Mouse (Mus musculus) cerebellum, adult 2 months (tissue): ENCODE results near the gene Nhp2.

ENCODE experiments used
- CTCF ChIP-seq: fragments of 200-500 bp; IDR thresholded peaks from 2 replicates; pipeline ENCODE4 v1.5.1; 2011; ENCODE audit warnings: low read depth, mild to moderate bottlenecking, control low read depth, low read length, moderate library complexity, borderline replicate concordance; ENCODE audit not compliant: insufficient read depth
- POLR2A ChIP-seq: fragments of 200-500 bp; IDR thresholded peaks from 2 replicates; pipeline ENCODE4 v1.6.1; 2011; ENCODE audit warnings: low read length, control low read depth, borderline replicate concordance; ENCODE audit not compliant: insufficient read depth

DNA sequence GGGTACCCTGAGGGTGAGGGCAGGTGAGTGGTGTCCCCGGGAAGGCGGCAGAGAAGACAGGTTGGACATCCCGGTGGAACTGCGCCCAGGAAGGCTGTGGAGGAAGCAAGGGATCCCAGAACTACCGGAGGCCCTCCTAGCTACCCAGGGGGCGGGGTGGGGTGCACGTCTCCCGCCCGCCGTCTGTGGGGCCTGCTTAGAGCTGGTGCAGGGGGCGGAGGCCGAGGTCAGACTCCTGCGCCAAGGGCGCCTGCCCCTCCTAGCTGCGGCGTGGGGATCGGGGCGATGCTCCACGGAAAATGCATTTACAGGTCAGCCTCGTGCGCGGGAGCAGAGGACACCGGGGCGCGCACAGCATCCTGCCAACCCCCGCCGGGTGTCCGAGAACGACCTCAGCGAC is 30.7 kb downstream of the Nhp2 start:
- TF ChIP-seq POLR2A (no peak), CTCF (no peak)
